Mouse (Mus musculus) testis, postnatal 10 days (tissue): ENCODE results near the gene Uchl5.

Experiments used
- DNase-seq: peaks from one replicate; pipeline ENCODE4 v3.0.0; 2021; ENCODE audit warnings: low spot score

Uchl5 gene

DNA sequence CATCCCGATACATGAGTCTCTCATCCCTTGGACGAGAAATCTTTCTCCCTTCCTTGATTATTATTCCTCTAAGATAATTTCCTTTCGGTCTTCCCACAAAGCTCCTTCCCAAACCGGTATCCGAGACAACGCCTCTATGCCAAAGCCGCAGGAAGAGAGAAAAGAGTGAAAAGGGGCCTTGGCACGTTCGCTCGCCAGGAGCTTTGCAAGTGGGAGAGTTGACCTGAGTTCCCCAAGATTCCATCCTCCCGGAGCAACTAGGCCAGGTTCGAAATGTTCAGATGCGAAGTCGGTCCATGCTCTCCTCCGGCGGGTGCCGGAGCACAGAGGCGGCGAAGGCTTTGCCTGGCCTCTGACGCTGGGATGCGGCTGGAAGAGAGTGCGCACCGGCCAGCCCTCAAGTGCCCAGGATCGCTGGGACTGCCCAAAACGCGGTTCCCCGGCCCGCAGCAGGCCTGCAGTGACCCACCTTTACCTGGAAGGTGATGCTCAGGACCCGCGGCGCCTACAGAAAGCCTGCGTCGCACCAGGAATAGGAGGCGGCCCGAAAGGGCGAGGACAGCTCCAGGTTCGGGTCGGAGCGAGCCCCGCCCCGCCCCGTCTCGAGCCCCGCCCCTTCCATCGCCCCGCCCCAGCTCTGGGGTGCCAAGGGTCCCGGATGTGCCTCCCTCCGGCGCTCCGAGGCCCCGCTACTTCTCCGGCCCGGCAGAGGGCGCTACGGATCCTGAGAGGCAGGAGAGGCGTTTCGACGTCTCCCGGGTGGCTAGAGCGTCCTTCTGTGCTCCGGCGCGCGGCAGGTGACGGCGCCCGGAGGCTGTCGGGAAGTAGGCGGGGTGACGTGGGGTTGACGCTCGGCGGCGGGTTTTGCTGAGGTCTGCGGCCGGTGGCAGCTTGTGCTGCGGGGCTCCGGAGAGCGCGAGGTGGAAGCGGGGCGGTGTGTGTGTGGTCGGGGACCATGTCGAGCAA lies at the start of gene Uchl5, which contains the start of gene Trove2:
Gene Uchl5, plus strand, starts transcription at position 827 of the 966 bp plus-strand sequence.
Gene Trove2, minus strand, starts transcription at position 623 of the 966 bp plus-strand sequence.
- peak; percentile 99 for DNase-seq

DNA sequence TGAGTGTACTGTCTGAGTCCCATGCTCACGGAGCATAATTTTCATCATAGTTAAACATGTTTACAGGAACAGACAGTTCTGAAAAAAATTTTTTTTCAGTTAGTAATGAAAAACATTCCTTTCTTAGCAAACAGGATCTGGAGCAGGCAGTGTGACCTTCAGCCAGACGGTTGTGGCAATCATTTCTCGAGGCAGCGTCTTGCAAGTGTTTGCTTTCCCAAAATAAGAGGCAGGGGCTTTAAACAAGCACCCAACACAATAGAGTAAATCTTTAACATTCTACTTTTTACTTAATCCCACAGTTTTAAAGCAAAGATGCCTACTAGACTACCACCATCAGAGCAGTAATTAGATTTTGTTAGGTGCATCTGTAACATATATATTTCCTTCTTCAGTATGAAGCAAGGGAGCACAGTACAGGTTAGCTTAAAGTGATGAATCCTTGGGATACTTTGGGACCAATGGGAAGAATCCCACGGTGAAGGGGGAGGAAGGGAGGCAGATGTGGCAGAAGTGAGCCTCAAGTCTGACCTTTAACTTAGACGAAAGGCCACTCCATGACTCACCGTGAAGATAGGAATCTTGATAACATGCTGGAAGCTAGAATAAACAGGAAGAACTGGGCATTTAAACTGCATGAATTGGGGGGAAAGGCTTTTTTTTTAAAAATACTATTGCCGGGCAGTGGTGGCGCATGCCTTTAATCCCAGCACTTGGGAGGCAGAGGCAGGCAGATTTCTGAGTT lies 49.2 kb upstream of the Uchl5 start:
- DNase-seq = no peak

- no peak for DNase-seq
Observed at GRCm38 (mm10) chr1:143730899-143731298, 46.2 kb upstream of the Uchl5 start.

DNA sequence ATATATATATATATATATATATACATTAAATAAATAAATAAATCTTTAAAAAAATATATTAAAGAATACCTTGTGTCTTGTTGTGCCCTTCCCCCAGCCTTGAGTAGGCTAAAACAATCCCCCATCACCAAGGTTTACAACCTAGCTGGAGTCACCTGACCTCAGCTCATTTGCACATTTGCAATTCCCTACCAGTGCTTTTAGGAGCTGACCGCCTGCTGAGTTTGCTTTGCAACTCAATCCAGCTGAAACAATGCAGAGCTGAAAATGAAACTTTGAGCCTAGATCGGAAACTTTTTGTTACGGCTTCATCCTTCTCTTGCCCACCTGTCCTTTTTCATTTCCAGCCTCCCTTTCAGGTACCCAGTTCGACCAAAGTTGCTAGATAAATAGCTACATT lies 45.4 kb upstream of the Uchl5 start:
- no peak for DNase-seq

DNA sequence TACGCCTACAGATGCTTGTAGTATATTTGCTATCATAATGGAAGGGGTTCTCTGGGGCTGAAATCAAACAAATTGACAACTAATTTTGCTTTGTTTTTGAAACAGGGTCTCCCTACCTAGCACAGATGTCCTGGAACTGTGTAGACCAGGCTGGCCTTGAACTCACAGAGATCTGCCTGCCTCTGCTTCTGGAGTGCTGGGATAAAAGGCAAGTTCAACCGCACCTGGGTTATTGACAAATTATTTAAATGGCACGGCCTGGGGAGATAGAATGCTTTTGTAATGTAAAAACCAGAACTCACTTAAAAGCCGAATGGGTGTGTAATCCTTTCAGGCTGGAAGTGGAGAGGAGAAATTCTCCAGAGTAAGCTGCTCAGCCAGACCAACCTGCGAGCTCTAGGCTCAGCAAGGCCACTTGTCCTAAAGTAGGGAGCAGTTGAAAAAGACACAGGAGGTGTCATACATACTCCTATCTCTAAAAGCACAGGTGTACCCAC lies 43.1 kb upstream of the Uchl5 start:
- DNase-seq = no peak

GRCm38 (mm10) chr1:143738811-143739210 lies 38.3 kb upstream of the Uchl5 start:
- DNase-seq = no peak

DNA sequence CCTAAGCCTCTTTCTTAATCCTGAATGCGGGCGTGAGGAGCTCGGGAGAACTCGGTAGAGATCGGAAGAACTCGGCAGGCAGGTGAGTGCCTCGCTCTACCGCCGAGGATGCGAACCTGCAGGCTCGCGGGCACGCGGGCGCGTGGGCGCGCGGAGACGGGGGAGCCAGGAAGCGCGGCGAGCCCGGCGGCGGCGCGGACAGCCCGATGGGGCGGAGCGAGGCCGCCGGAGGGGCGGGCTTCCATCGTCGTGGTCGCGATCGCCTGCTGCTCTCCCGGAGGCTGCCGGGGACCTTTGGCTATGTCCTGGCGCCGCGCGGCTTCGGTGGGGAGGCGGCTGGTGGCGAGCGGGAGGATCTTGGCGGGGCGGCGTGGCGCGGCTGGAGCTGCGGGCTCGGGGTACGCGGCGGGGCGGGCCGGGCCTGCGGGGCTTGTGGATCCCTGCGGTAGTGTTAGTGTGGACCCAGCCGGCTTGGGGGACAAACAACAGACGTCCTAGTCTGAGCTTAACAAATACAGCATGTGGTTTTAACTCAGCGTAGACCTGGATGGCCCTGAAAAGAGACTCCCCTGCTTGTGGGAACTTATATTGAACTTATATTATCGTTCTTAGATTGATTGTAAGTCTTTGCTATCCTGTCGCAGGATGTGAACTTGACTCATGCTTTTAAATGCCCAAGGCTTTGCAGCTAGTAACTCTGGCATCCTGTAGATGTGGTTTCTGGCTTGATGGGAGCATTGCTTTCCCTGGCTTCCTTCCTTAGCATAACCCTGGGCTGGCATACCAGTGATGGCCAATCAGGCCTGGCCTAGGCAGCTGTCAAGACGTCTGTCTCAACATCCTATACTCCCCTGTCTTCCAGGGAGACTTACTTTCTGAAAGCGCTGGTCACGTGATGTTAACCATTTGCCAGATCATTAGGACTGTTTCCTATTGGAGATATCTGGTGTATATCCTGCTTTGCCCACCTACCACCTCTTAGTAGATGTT lies 37.4 kb upstream of the Uchl5 start:
- peak; percentile 88 for DNase-seq

DNA sequence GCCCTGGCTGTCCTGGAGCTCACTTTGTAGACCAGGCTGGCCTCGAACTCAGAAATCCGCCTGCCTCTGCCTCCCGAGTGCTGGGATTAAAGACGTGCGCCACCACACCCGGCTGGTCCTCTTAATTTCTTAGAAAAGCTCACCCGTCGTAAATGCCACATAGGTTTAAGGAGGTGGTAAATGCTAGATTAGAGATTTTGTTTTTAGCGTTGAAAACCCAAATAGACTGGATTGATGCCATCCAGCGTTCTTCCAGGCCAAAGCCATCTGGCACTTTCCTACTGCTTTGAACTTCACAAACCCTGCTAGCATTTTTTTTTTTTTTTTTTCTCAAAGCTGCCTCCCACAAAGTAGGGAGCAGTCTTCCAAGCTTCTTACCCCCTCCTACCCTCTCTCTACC lies 36.5 kb upstream of the Uchl5 start:
- no peak for DNase-seq

DNA sequence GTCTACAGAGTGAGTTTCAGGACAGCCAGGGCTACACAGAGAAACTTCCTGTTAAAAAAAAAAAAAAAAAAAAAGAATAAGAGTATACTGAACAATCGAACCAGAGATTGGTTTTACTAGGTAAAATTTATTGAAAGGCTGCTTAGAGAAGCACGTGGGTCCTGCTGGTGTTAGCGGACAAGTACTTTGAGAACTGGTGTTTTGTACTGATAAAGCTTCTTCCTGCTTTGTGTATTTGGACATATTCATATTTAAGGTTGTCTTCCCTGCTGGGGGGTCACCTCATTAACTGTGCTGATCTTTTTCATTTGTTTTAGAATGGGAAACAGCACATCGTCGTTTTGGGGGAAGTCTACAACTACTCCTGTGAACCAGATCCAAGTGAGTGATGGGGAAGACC lies 35.7 kb upstream of the Uchl5 start:
- DNase-seq = no peak

GRCm38 (mm10) chr1:143742186-143742585 lies 34.9 kb upstream of the Uchl5 start:
- no peak for DNase-seq

- DNase-seq = no peak
Observed at GRCm38 (mm10) chr1:143745871-143746270, 31.2 kb upstream of the Uchl5 start.

DNA sequence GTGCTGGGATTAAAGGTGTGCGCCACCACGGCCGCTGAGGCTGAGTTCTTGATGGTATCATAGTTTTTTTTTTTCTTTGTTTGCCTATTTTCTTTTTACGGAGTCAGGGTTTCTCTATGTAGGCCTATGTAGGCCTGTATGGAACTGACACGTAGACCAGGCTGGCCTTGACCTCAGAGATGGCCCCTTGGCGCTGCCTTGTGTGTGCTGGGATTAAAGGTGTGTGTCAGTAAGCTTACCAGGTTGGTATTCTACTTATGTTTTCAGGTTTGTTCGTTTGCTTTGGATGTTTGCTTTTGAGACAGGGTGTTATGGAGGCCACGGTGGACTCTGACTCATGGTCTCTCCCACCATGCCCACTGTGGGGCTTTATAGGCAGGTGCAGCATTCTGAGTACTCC lies 14.9 kb upstream of the Uchl5 start:
- DNase-seq = no peak

GRCm38 (mm10) chr1:143764443-143764842 lies 12.6 kb upstream of the Uchl5 start:
- no peak for DNase-seq

GRCm38 (mm10) chr1:143765801-143766200 lies 11.3 kb upstream of the Uchl5 start:
- no peak for DNase-seq

DNA sequence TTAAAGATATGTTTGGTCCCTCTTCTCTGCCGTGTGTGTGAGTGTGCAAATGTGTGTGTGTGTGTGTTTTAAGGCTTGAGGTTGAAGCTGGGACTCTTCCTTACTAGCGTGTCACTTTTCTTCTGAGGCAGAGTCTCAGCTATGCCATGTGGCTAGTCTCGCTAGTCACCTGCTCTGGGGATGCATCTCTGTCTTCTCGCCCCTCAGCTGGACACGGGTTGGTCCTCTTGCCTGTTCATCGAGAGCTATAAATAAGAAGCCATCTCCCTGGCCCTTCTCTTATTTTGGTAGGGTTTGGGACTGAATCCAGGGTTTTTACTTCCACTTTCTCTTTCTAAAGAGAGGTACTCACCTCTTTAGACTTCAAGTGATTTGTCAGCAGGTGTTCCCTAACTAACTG lies 10.8 kb upstream of the Uchl5 start:
- no peak for DNase-seq

- no peak for DNase-seq
Observed at GRCm38 (mm10) chr1:143770444-143771109, 6.5 kb upstream of the Uchl5 start.

DNA sequence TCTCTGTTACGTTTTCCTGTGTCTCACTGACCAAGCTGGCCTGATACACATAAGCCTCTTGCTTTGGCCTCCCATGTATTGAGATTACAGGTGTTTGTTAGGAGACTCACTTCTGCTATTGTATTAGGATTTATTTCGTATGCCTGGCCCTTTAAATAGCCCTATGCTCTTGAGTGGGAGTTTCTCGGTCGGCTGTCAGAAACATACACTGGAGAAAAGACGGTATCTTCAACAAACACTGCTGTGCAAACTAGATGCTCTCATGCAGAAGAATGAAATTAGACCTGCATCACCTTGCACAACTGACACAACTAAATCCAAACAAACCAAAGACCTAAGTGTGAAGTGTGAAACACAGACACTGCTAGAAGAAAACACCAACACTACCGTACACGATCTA lies 4.0 kb upstream of the Uchl5 start:
- DNase-seq = no peak

DNA sequence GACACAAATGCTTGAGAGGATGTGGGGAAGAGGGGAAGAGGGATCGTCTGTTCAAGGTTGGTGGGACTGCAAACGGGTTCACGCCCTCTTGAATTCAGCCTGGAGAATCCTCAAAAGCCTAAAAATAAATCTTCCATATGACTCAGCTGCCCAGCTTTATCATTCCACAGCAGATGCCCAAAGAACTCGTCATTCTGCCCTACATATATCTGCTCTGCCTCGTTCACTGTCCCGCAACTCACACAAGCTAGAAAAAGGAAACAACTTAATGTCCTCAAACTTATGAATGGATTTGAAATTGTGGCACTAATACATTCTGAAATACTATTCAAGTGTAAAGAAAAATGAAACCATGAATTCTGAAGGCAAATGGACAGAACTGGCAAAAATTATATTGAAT lies 3.2 kb upstream of the Uchl5 start:
- DNase-seq = no peak

GRCm38 (mm10) chr1:143777558-143778218 lies 616 bp downstream of the Uchl5 start:
- DNase-seq = no peak

DNA sequence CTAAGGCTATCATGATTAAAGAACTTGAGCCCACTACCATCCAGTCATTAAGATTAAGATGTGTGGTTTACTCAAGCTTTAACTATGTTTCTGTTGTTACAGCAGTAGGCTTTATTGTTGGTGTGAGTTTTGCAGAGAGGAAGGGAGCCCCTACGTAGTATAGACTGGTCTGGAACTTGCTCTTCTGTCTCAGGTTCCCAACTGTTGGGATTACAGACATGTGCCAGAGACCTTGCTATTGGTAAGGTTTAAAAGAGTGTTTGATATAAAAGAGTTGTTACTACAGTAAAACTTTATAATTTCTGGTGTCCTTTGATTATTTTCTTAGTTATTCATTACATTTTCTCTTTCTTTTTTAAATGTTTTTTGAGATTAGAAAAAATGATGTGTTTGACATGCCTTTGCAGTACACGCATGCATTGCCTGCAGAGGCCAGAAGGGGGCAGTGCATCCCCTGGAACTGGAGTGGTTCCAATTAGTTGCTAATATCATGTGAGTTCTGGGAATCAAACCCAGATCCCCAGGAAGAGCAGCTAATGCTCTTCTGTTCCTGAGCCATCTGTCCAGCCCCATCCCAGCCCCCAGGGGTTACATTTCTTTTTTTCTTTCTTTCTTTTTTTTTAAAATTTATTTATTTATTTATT lies 11.6 kb downstream of the Uchl5 start:
- DNase-seq = peak; percentile 66
